Mouse (Mus musculus): ENCODE data around the gene Crebrf. TPM values are rescaled to one million over a fixed set of nuclear protein-coding genes. Genes with fewer than 3 reads are reported as not detected.

Gene Crebrf
- polyA plus RNA-seq, 1 experiment from 2014 or later = 5.9 TPM

- peaks cover 29% of the 10 kb centered on the region for H3K4me1 ChIP-seq (ENCODE audit: control insufficient read depth, low read depth, low read length)
- H3K27me3 ChIP-seq (ENCODE audit: control insufficient read depth, insufficient read depth, low read depth, low read length) = no peaks in the 10 kb centered on the region
- no peak overlapping the region for H3K27ac ChIP-seq (ENCODE audit: low read length)
- H3K36me3 ChIP-seq (ENCODE audit: control insufficient read depth, insufficient read depth) = peaks cover 3% of the 10 kb centered on the region
- H3K9ac ChIP-seq (ENCODE audit: low read depth, low read length) = no peak overlapping the region
- WGBS (ENCODE audit: insufficient replicate concordance) = 73% methylated on average over 2 of the region's 2 CpGs
- H3K9me3 ChIP-seq (replicated peaks; ENCODE audit: control insufficient read depth, low read length) = no peaks in the 10 kb centered on the region
- no peak for ATAC-seq (ENCODE audit: low read depth)
- no peak overlapping the region for H3K4me3 ChIP-seq (ENCODE audit: low read depth, low read length)
- H3K4me2 ChIP-seq (ENCODE audit: low read depth, low read length) = no peak overlapping the region
These were observed 64.0 kb downstream of the Crebrf start for GRCm38 (mm10) chr17:26779471-26779870.

GRCm38 (mm10) chr17:26780750-26781571 lies 65.5 kb downstream of the Crebrf start, which contains the start of gene Bnip1:
Gene Bnip1 (plus strand): TSS chr17:26781066.
- H3K4me1 ChIP-seq (ENCODE audit: control insufficient read depth, low read depth, low read length) = peaks cover 29% of the 10 kb centered on the region
- H3K9me3 ChIP-seq (replicated peaks; ENCODE audit: control insufficient read depth, low read length) = no peaks in the 10 kb centered on the region
- peak within 1 kb of the TSS; percentile 87 for H3K4me3 ChIP-seq (ENCODE audit: low read depth, low read length)
- H3K4me2 ChIP-seq (ENCODE audit: low read depth, low read length) = peak within 1 kb of the TSS; percentile 86
- H3K27me3 ChIP-seq (ENCODE audit: control insufficient read depth, insufficient read depth, low read depth, low read length) = no peaks in the 10 kb centered on the region
- peaks cover 3% of the 10 kb centered on the region for H3K36me3 ChIP-seq (ENCODE audit: control insufficient read depth, insufficient read depth)
- ATAC-seq (ENCODE audit: low read depth) = peak; percentile 82
- WGBS (ENCODE audit: insufficient replicate concordance) = 0% methylated on average over 42 of the region's 42 CpGs
- H3K9ac ChIP-seq (ENCODE audit: low read depth, low read length) = peak within 1 kb of the TSS; percentile 79
- H3K27ac ChIP-seq (ENCODE audit: low read length) = peak within 1 kb of the TSS; percentile 95

- Histone ChIP-seq H3K4me2 (ENCODE audit: low read depth, low read length) (peak overlapping the region; percentile 86), H3K9me3 (replicated peaks; ENCODE audit: control insufficient read depth, low read length) (no peaks in the 10 kb centered on the region), H3K4me3 (ENCODE audit: low read depth, low read length) (peak overlapping the region; percentile 87), H3K27me3 (ENCODE audit: control insufficient read depth, insufficient read depth, low read depth, low read length) (no peaks in the 10 kb centered on the region), H3K27ac (ENCODE audit: low read length) (peak overlapping the region; percentile 95), H3K9ac (ENCODE audit: low read depth, low read length) (peak overlapping the region; percentile 79), H3K36me3 (ENCODE audit: control insufficient read depth, insufficient read depth) (peaks cover 3% of the 10 kb centered on the region), H3K4me1 (ENCODE audit: control insufficient read depth, low read depth, low read length) (peaks cover 25% of the 10 kb centered on the region)
- 12% methylated on average over 5 of the region's 5 CpGs for WGBS (ENCODE audit: insufficient replicate concordance)
- ATAC-seq (ENCODE audit: low read depth) = peak; percentile 58
These were observed 66.2 kb downstream of the Crebrf start for GRCm38 (mm10) chr17:26781610-26782043.

- Histone ChIP-seq H3K9ac (ENCODE audit: low read depth, low read length) (no peak overlapping the region), H3K27me3 (ENCODE audit: control insufficient read depth, insufficient read depth, low read depth, low read length) (no peaks in the 10 kb centered on the region), H3K36me3 (ENCODE audit: control insufficient read depth, insufficient read depth) (peaks cover 12% of the 10 kb centered on the region), H3K4me3 (ENCODE audit: low read depth, low read length) (no peak overlapping the region), H3K4me1 (ENCODE audit: control insufficient read depth, low read depth, low read length) (peaks cover 22% of the 10 kb centered on the region), H3K4me2 (ENCODE audit: low read depth, low read length) (no peak overlapping the region), H3K27ac (ENCODE audit: low read length) (no peak overlapping the region), H3K9me3 (replicated peaks; ENCODE audit: control insufficient read depth, low read length) (no peaks in the 10 kb centered on the region)
- WGBS (ENCODE audit: insufficient replicate concordance) = 62% methylated on average over 8 of the region's 8 CpGs
- no peak for ATAC-seq (ENCODE audit: low read depth)
These were observed 69.1 kb downstream of the Crebrf start for GRCm38 (mm10) chr17:26784525-26784924.

- H3K9me3 ChIP-seq (replicated peaks; ENCODE audit: control insufficient read depth, low read length) = no peaks in the 10 kb centered on the region
- no peak overlapping the region for H3K4me3 ChIP-seq (ENCODE audit: low read depth, low read length)
- no peaks in the 10 kb centered on the region for H3K27me3 ChIP-seq (ENCODE audit: control insufficient read depth, insufficient read depth, low read depth, low read length)
- WGBS (ENCODE audit: insufficient replicate concordance) = 63% methylated on average over 7 of the region's 7 CpGs
- no peak overlapping the region for H3K4me2 ChIP-seq (ENCODE audit: low read depth, low read length)
- no peak for ATAC-seq (ENCODE audit: low read depth)
- peaks cover 20% of the 10 kb centered on the region for H3K36me3 ChIP-seq (ENCODE audit: control insufficient read depth, insufficient read depth)
- no peak overlapping the region for H3K27ac ChIP-seq (ENCODE audit: low read length)
- H3K9ac ChIP-seq (ENCODE audit: low read depth, low read length) = no peak overlapping the region
- peaks cover 6% of the 10 kb centered on the region for H3K4me1 ChIP-seq (ENCODE audit: control insufficient read depth, low read depth, low read length)
These were observed 71.1 kb downstream of the Crebrf start for GRCm38 (mm10) chr17:26786586-26786985.

- H3K9ac ChIP-seq (ENCODE audit: low read depth, low read length) = no peak overlapping the region
- H3K27ac ChIP-seq (ENCODE audit: low read length) = no peak overlapping the region
- ATAC-seq (ENCODE audit: low read depth) = no peak
- no peaks in the 10 kb centered on the region for H3K9me3 ChIP-seq (replicated peaks; ENCODE audit: control insufficient read depth, low read length)
- no peak overlapping the region for H3K4me3 ChIP-seq (ENCODE audit: low read depth, low read length)
- 87% methylated on average over 8 of the region's 8 CpGs for WGBS (ENCODE audit: insufficient replicate concordance)
- H3K36me3 ChIP-seq (ENCODE audit: control insufficient read depth, insufficient read depth) = peaks cover 27% of the 10 kb centered on the region
- H3K27me3 ChIP-seq (ENCODE audit: control insufficient read depth, insufficient read depth, low read depth, low read length) = no peaks in the 10 kb centered on the region
- no peaks in the 10 kb centered on the region; the same call in 1 of the 2 replicates for H3K4me1 ChIP-seq (ENCODE audit: control insufficient read depth, low read depth, low read length)
- no peak overlapping the region for H3K4me2 ChIP-seq (ENCODE audit: low read depth, low read length)
These were observed 73.5 kb downstream of the Crebrf start for GRCm38 (mm10) chr17:26788986-26789385.

- H3K27ac ChIP-seq (ENCODE audit: low read length) = no peak overlapping the region
- H3K4me2 ChIP-seq (ENCODE audit: low read depth, low read length) = no peak overlapping the region
- H3K27me3 ChIP-seq (ENCODE audit: control insufficient read depth, insufficient read depth, low read depth, low read length) = no peaks in the 10 kb centered on the region
- H3K9me3 ChIP-seq (replicated peaks; ENCODE audit: control insufficient read depth, low read length) = no peaks in the 10 kb centered on the region
- no peak overlapping the region for H3K4me3 ChIP-seq (ENCODE audit: low read depth, low read length)
- peaks cover 27% of the 10 kb centered on the region for H3K36me3 ChIP-seq (ENCODE audit: control insufficient read depth, insufficient read depth)
- WGBS (ENCODE audit: insufficient replicate concordance) = 81% methylated on average over 8 of the region's 8 CpGs
- H3K9ac ChIP-seq (ENCODE audit: low read depth, low read length) = no peak overlapping the region
- no peak for ATAC-seq (ENCODE audit: low read depth)
- no peaks in the 10 kb centered on the region; the same call in 1 of the 2 replicates for H3K4me1 ChIP-seq (ENCODE audit: control insufficient read depth, low read depth, low read length)
These were observed 74.2 kb downstream of the Crebrf start for GRCm38 (mm10) chr17:26789460-26790268.

- 74% methylated on average over 11 of the region's 11 CpGs for WGBS (ENCODE audit: insufficient replicate concordance)
- H3K4me1 ChIP-seq (ENCODE audit: control insufficient read depth, low read depth, low read length) = no peaks in the 10 kb centered on the region
- H3K4me3 ChIP-seq (ENCODE audit: low read depth, low read length) = no peak overlapping the region
- ATAC-seq (ENCODE audit: low read depth) = no peak
- H3K4me2 ChIP-seq (ENCODE audit: low read depth, low read length) = no peak overlapping the region
- H3K27ac ChIP-seq (ENCODE audit: low read length) = no peak overlapping the region
- H3K9ac ChIP-seq (ENCODE audit: low read depth, low read length) = no peak overlapping the region
- peaks cover 27% of the 10 kb centered on the region for H3K36me3 ChIP-seq (ENCODE audit: control insufficient read depth, insufficient read depth)
- no peaks in the 10 kb centered on the region for H3K27me3 ChIP-seq (ENCODE audit: control insufficient read depth, insufficient read depth, low read depth, low read length)
- H3K9me3 ChIP-seq (replicated peaks; ENCODE audit: control insufficient read depth, low read length) = no peaks in the 10 kb centered on the region
These were observed 75.1 kb downstream of the Crebrf start for GRCm38 (mm10) chr17:26790269-26791214.

All from liver, embryonic 16.5 days (tissue).